Mouse (Mus musculus) activated CD4-positive, CD25-positive, alpha-beta regulatory T cell, adult 9 weeks (primary cell): Measurements from ENCODE around the gene Aadac. TPM values are rescaled to one million over a fixed set of nuclear protein-coding genes. Genes with fewer than 3 reads are reported as not detected.

ENCODE experiments used
- polyA plus RNA-seq: library from polyadenylated mRNA; unstranded; fragments of 100-300 nt; shearing (Covaris generic); gene quantifications from one replicate; pipeline ENCODE4 v1.2.1, GENCODE M21; 2017

Aadac gene
- not detected for polyA plus RNA-seq

DNA sequence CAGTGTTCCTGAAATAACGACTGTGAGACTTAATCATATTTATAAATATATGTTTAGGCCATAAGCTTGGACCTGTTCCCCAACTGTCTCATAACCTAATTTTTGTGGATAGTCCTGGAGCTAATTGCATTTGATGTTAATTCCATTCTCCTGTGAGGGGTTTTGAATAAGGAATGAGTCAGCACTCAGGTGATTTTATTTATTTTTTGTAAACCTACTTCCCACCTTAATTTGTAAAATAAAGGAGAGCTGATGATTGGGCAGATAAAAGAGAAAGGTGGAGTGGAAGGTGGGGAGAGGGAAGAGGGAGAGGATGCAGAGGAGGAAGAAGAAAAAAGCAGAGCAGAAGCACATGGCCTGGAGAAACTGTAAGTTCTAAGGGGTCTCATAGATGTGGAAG, at the start of gene Aadac:
Gene Aadac, plus strand, starts transcription at position 301 of the 400 bp plus-strand sequence.

GRCm38 (mm10) chr3:60006443-60006842, 19.1 kb upstream of the Aadac start, which contains the start of gene Aadacl2:
Aadacl2 (plus strand) TSS chr3:60006743.

GRCm38 (mm10) chr3:60081648-60082047, 56.1 kb downstream of the Aadac start, which contains the start of gene Sucnr1:
Sucnr1 (plus strand) TSS chr3:60081869.

Other genes starting within 250 kb of the Aadac start
- gene Gm8298, start 164.7 kb upstream of the Aadac start, polyA plus RNA-seq = not detected
- gene C130079G13Rik, start 100.5 kb upstream of the Aadac start, polyA plus RNA-seq = not detected
- gene Aadacl2, start 19.0 kb upstream of the Aadac start, polyA plus RNA-seq = not detected
- gene Sucnr1, start 56.2 kb downstream of the Aadac start, polyA plus RNA-seq = not detected